ENCODE assay signal across 10 mouse cellular contexts in the genomic region with DNA sequence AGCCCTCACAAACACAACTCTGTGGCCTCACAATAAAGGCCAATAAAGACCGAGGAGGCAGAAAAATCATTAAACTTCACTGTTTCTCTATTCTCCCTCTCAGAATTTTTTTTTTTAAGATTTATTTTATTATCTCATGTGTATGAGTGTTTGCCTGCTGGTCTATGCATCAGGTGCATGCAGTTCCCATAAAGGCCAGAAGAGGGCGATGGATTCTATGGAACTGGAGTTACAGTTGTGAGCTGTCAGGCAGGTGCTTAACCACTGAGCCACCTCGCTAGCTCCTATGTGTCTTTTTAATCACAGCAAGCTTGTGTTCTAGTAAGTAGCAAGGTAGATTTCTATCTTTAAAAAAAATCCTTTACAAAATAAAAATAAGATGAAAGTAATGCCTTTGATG.
DNase-seq lines count a peak whose midpoint lies in the region; ATAC-seq and TF ChIP-seq lines count a peak whose summit lies in the region.
"Had no signal": no experiment of that assay in that cellular context is flagged by ENCODE, and none has a peak within 500 bp of the region (broad histone marks: within the 10 kb centered on the region; RNA-seq: fewer than 3 reads in every experiment).

No protein-coding gene starts in this region.

- H3K4me2 ChIP-seq in forebrain, postnatal 0 days (ENCODE audit: low read depth): no peak overlapping the region
- no peak overlapping the region for H3K4me2 ChIP-seq in forebrain, embryonic 12.5 days
- H3K4me2 ChIP-seq: heart, embryonic 15.5 days; limb, embryonic 12.5 days had no signal

- CTCF ChIA-PET in Patski (lab: Charles Lee): no interaction called here

- in situ Hi-C loops in Patski (cut with MboI; ENCODE audit: low pct_unique_long_range_greater_than_20kb): no loop called here

- H3K4me1 ChIP-seq in forebrain, postnatal 0 days (ENCODE audit: insufficient read depth): no peaks in the 10 kb centered on the region
- no peaks in the 10 kb centered on the region for H3K4me1 ChIP-seq in forebrain, embryonic 12.5 days
- no peaks in the 10 kb centered on the region for H3K4me1 ChIP-seq in lung, adult 2 months (ENCODE audit: control insufficient read depth, insufficient read depth, low read length)
- H3K4me1 ChIP-seq: heart, embryonic 15.5 days; limb, embryonic 12.5 days had no signal

- no peak for TF ChIP-seq POLR2A in lung, adult 2 months (IDR thresholded peaks at IDR 0.05; ENCODE audit: borderline replicate concordance, extremely low read depth, low read depth, low read length)

- POLR2A ChIA-PET in Patski (lab: Charles Lee): no interaction called here

- H3K9me3 ChIP-seq in forebrain, postnatal 0 days (ENCODE audit: low read length): no peaks in the 10 kb centered on the region
- H3K9me3 ChIP-seq in forebrain, embryonic 12.5 days: no peaks in the 10 kb centered on the region
- H3K9me3 ChIP-seq: heart, embryonic 15.5 days; limb, embryonic 12.5 days had no signal

- no peaks in the 10 kb centered on the region for H3K36me3 ChIP-seq in forebrain, postnatal 0 days (ENCODE audit: insufficient read depth)
- no peaks in the 10 kb centered on the region; the same call in 1 of the 2 replicates for H3K36me3 ChIP-seq in forebrain, embryonic 12.5 days (replicated peaks)
- H3K36me3 ChIP-seq in splenic B cell, adult 2 months (ENCODE audit: control insufficient read depth, insufficient read depth, low read length, poor library complexity, severe bottlenecking): no peaks in the 10 kb centered on the region
- H3K36me3 ChIP-seq: heart, embryonic 15.5 days; limb, embryonic 12.5 days had no signal

- no peak for ATAC-seq in forebrain, postnatal 0 days
- no peak for ATAC-seq in forebrain, embryonic 12.5 days (ENCODE audit: low FRiP score)
- ATAC-seq in Patski: no peak

- TF ChIP-seq CTCF in forebrain, postnatal 0 days (IDR thresholded peaks at IDR 0.05; ENCODE audit: low read depth): peak; percentile 63
- 0 out of 2 replicates have a peak, but pooled peaks have one; percentile 19 for TF ChIP-seq CTCF in lung, adult 2 months (IDR thresholded peaks at IDR 0.05; ENCODE audit: insufficient read depth, low read length)
- peak; percentile 42 for TF ChIP-seq CTCF in Patski (IDR thresholded peaks at IDR 0.05)

- H3K4me3 ChIP-seq in forebrain, postnatal 0 days (ENCODE audit: low read depth, low read length): no peak overlapping the region
- H3K4me3 ChIP-seq in forebrain, embryonic 12.5 days (replicated peaks): no peak overlapping the region
- H3K4me3 ChIP-seq in lung, adult 2 months (replicated peaks; ENCODE audit: extremely low read depth, low read depth, low read length): no peak overlapping the region
- H3K4me3 ChIP-seq: heart, embryonic 15.5 days; limb, embryonic 12.5 days had no signal

- H3K27ac ChIP-seq in forebrain, postnatal 0 days (ENCODE audit: low read depth, low read length): no peak overlapping the region
- no peak overlapping the region for H3K27ac ChIP-seq in forebrain, embryonic 12.5 days
- H3K27ac ChIP-seq: heart, embryonic 15.5 days; limb, embryonic 12.5 days had no signal

- DNase-seq in forebrain, postnatal 0 days: no peak
- no peak for DNase-seq in lung, adult 2 months
- no peak for DNase-seq in lung, postnatal 25 days (ENCODE audit: low spot score)
- no peak for DNase-seq in Patski (ENCODE audit: low read depth, low spot score)
- DNase-seq in splenic B cell, adult 2 months (ENCODE audit: low read depth, low spot score): peak; percentile 8
- DNase-seq in spleen, postnatal 4 days (ENCODE audit: low spot score in 2 of 2): no peak
- DNase-seq in gastrocnemius, adult 18-20 months (ENCODE audit: low spot score): no peak

- H3K9ac ChIP-seq in forebrain, postnatal 0 days: no peak overlapping the region
- H3K9ac ChIP-seq in forebrain, embryonic 12.5 days: no peak overlapping the region
- H3K9ac ChIP-seq: heart, embryonic 15.5 days; limb, embryonic 12.5 days had no signal

- no peaks in the 10 kb centered on the region for H3K27me3 ChIP-seq in forebrain, postnatal 0 days (ENCODE audit: insufficient read depth, low read length)
- H3K27me3 ChIP-seq in forebrain, embryonic 12.5 days: no peaks in the 10 kb centered on the region
- H3K27me3 ChIP-seq in Patski: no peaks in the 10 kb centered on the region
- no peaks in the 10 kb centered on the region; the same call in 1 of the 2 replicates for H3K27me3 ChIP-seq in splenic B cell, adult 2 months (ENCODE audit: control insufficient read depth, insufficient read depth, low read length, poor library complexity, severe bottlenecking)
- H3K27me3 ChIP-seq: heart, embryonic 15.5 days; limb, embryonic 12.5 days had no signal

- WGBS in forebrain, postnatal 0 days: 71% methylated on average over 3 of the region's 3 CpGs
- WGBS in forebrain, embryonic 12.5 days: 71% methylated on average over 3 of the region's 3 CpGs
- 64% methylated on average over 3 of the region's 3 CpGs for WGBS in lung, adult 2 months
